Mouse (Mus musculus) E14TG2a.4 (cell line): ENCODE measurements at regions not wholly inside any gene's neighbourhood (a gene's known extent, or its start where the extent isn't known, plus 50 kb on each side); places are given as distances from the start of the nearest gene placed in this dataset.

Experiments used
- CTCF ChIP-seq: conservative IDR thresholded peaks from 2 replicates; pipeline ENCODE4 v1.5.1; 2014; ENCODE audit warnings: low read length
- POU5F1 ChIP-seq: IDR thresholded peaks from 2 replicates; pipeline ENCODE4 v1.6.1; 2014; ENCODE audit warnings: low read length, borderline replicate concordance

- TF ChIP-seq CTCF (no peak), POU5F1 (no peak)
Measured at GRCm38 (mm10) chr13:51332271-51332670, 76.2 kb upstream of the S1pr3 start.
